Mouse (Mus musculus): Measurements from ENCODE around the gene Pebp1.

Pebp1 gene

DNA sequence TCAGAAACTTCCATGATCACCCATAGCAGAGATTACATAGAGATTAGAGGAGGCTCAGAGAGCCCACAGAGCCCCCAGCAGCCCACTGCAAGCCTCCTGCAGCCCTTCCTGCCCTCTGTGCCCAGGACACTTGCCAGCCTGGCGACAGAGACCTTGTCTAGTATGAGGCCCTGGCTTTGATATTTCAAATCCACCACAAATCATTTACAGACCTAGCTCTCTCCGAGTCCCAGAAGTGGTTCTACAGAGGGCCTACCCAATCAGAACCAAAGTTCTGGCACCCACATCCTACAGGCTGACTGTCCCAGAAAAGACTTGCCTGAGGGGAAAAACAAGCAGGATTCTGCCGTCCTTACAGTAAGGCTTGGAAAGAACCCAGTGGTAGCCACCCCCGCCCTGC, 2.2 kb downstream of the Pebp1 start:
- peak; percentile 35 to 69 for DNase-seq

GRCm38 (mm10) chr5:117284682-117285081, 2.7 kb downstream of the Pebp1 start:
- peak in 1 of 2 experiments; percentile 12 for DNase-seq

- DNase-seq: no peak
Observed at GRCm38 (mm10) chr5:117284029-117284428, 3.4 kb downstream of the Pebp1 start.

GRCm38 (mm10) chr5:117282360-117282759, 5.1 kb downstream of the Pebp1 start:
- no peak for DNase-seq

GRCm38 (mm10) chr5:117281536-117281935, 5.9 kb downstream of the Pebp1 start:
- peak; percentile 46 to 52 for DNase-seq

DNA sequence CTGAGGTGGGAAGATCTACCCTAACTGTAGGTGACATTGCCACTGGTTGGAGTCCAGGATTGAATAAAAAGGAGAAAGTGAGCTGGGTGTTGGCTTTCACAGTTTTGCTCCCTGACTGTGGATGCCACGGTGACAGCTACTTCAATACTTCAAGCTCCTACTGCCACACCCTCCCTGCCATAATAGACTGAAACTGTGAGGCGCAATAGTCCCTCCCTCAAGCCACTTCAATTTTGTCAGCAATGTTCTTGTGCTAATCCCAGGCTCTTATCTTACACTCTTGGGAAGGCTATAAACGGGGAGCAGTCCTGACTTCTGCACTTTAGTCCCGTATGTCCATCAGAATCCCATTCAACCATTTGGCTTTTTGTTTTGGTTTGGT, 7.8 kb downstream of the Pebp1 start:
- no peak for DNase-seq

DNA sequence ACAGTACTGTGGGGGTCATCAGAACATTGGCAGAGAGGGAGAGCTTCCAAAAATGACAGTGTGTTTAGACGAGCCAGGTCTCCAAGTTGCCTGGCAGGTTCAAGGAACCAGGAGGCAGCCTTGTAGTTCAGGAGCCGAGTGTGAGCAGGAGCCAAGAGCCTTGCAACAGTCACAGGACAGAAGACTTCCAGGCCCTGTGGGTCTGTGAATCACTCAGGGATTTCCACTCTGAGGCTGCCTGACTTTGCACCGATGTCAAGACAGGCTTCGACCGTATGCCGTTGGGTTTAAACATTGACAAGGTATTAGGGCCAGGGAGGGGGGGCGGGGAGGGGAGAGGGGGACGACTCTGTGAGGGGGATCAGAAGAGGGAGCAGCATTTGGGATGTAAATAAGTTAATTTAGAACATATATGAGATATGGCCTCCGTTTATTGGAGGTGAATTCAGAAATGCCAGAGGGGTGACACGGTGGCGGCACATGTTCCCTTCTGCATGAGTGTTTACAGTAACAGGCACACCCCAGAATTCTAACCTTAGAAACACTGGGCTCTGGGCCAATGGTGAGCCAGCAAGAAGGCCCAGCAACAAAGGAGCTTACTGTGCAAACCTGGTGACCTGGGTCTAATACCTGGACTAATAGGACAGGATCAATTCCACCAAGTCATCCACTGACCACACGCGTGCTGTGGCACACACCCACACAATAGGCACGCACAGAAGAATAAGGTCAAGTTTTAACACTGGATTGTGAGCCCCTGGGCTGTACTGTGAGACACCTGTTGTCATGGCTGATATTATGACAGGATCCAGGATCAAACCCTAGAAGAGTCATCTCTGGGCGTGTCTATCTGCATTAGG, 8.4 kb downstream of the Pebp1 start:
- peak; percentile 90 to 92 for DNase-seq

DNA sequence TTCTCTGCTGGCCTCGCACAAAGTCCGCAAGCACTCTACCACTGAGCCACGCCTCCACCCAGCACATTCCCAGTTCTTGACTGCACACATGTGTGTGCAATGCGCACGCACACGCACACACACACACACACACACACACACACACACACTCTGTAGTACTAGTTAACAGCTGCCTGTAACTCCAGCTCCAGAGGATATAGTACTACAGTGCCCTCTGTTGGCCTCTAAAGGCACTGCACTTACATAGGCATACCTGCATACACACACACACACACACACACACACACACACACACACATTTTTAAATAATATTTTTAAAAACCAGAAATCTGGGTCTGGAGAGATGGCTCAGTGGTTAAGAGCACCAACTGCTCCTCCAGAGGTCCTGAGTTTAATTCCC, 9.6 kb downstream of the Pebp1 start:
- DNase-seq: no peak

DNA sequence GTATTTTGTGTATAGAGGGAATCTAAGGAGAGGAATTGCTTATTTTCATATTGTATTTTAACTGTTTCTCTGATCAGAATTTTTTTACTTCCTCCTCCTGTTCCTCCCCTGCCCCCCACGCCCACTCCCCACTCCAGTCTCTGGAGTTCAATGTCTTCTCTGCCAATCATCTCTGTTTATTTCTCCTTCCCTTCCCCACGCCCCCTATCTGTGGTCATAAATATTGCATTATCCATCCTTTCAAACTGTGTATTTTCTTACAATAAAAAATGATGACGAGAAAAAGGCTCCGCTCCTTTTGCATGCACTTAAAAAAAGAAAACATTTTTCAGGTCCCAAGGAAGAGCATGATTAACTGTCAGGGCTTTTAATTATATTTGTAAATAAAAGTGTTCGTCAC, 12.6 kb downstream of the Pebp1 start:
- no peak for DNase-seq

DNA sequence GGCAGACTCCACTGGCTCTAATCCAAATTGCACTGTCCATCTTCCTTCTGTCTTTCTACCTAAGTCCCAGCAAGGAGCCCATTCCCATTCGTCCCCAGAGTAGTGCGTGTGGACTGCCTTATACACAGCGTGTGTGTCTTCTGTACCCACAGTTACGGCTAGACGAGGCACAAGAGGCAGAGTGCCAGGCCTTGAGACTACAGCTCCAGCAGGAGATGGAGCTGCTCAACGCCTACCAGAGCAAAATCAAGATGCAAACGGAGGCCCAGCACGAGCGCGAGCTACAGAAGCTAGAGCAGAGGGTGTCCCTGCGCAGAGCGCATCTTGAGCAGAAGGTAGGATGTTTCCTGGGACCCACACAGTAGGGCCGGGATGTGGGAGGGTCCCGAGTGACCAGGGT, 15.5 kb downstream of the Pebp1 start:
- no peak for DNase-seq

DNA sequence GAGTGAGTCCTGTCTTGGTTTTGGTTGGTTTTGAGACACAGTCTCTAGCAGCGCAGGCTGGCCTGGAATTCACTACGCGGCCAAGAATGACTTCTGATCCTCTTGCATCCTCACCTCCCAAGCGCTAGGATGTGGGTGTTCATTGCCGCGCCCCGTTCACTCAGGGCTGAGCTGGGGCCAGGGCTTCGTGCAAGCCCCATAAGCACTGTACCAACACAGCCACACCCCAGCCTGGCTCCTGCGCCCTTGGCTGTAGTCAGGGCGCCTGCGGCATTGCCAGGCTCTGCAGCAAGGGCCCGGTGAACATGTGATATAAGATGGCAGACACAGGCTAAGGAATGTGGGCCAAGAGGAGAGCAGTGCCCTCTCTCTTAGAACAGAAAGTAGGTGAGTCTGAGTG, 18.0 kb downstream of the Pebp1 start:
- DNase-seq: no peak

- no peak for DNase-seq
Observed at GRCm38 (mm10) chr5:117268749-117269148, 18.7 kb downstream of the Pebp1 start.

DNA sequence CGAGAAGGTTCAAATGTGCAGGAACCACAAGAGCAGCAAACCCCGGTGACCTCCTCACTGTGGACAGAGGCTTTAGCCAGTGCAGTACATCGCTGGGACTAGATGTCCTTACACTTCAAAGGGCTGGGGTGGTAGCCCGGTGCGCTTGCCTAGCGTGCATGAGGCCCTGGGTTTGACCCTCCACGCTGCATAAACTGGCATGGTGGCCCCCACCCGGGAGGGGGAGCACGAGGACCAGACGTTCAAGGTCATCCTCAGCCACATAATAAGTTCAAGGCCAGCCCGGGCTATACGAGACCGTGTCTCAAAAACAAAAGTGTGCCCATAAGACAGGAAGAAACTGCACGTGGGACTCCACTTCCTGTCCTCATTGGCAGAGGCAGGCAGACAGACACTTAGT, 19.5 kb downstream of the Pebp1 start:
- DNase-seq: no peak

GRCm38 (mm10) chr5:117264701-117265100, 22.7 kb downstream of the Pebp1 start:
- DNase-seq: peak in 1 of 2 experiments; percentile 28

DNA sequence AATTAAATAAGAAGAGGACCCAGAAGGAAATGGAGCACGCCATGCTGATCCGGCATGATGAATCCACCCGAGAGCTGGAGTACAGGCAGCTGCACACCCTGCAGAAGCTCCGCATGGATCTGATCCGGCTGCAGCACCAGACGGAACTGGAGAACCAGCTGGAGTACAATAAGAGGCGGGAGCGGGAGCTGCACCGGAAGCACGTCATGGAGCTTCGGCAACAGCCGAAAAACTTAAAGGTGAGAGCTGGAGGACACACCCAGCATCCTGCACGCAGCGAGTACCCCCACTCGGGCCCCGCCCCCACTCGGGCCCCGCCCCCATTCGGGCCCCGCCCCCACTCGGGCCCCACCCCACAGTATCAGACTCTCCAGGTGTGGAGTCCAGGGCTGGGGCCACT, 23.9 kb downstream of the Pebp1 start:
- DNase-seq: no peak

DNA sequence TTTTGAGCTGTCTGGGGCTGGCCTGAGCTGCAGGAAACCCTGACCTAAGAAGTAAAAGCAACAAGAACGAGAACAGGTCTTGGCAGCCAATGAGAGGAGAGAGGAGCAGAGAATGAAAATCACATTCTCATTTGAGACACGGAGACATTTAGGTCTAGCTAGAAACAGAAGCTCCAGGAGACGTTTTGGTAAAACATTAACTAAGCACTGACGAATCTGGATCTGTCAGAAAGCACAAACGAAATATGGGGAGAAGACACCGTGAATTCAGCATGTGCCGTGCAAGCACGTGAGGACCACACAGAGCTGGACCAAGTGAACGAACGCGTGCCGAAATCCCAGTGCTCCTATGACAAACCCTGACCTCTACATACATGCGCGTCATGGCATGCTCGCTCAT, 29.1 kb downstream of the Pebp1 start:
- DNase-seq: no peak

- no peak for DNase-seq
Observed at GRCm38 (mm10) chr5:117251763-117252162, 35.7 kb downstream of the Pebp1 start.

GRCm38 (mm10) chr5:117250796-117251195, 36.6 kb downstream of the Pebp1 start:
- no peak for DNase-seq

DNA sequence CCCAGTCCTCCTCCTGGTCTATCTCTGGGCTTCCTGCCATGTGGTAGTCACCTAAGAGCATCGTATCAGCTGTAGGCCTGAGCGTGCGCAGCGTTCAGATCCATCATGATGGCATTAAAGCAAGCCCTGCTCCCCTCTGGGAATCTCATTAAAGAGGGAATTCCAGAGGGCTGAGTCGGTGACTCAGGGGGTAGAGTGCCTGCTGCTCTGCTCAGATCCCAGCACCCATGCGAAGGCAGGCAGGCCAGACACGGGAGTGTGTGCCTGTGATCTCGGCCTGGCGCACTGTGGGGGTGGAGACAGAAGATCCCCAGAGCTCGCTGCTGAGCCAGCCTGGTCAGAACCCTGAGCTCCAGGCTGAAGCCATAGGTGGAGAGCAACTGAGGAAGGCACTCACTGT, 39.1 kb downstream of the Pebp1 start:
- DNase-seq: no peak

DNA sequence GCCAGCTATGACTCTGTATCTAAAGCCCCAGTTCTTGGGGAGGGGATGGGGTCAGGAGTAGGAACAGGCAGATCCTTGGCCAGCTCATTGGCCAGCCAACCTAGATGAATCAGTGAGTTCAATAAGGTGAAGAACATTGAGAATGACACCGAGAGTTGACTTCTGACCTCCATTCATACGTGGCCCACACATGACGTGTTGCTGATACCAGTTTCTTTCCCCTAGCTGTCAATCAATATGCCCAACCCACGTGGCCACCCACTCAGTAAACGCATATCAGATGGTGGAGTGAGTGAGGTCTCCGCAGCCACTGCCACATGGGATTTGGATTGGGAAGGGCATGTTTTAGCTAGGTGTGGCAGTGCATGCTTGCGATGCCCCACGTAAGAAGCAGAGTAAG, 42.3 kb downstream of the Pebp1 start:
- DNase-seq: no peak

- DNase-seq: no peak
Observed at GRCm38 (mm10) chr5:117242671-117243478, 44.5 kb downstream of the Pebp1 start.

DNA sequence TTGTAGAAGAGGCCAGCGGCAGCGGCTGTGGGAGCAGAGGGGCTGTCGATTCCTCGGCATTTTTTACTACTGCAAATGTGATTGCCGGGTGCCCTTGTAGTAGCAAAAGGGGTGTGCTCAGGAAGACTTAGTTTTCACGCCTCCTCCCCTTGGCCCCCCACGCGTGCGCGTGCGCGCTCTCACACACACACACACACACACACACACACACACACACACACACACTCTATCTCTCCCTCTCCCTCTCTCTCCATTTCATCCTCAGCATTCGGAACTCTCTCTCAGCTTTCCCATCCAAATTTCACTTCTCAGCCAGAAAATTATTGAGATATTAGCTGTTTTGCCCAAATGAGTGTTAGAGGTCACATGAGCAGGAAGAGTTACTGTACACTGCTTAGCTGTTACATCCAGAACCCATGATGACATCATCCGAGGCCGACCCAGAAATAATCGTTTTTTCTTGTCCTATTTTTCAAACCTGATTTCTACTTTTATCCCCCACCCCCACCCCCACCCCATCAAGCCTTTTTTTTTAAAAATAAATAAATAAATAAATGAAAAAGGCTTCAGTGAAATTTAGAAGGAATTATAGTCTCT, 45.4 kb downstream of the Pebp1 start:
- DNase-seq: no peak

GRCm38 (mm10) chr5:117240761-117241322, 46.6 kb downstream of the Pebp1 start:
- no peak for DNase-seq
